Mouse (Mus musculus) T-helper 2 cell (primary cell): ENCODE measurements at regions not wholly inside any gene's neighbourhood (a gene's known extent, or its start where the extent isn't known, plus 50 kb on each side); places are given as distances from the start of the nearest gene placed in this dataset.
"Not testable (repeated sequence)": the region's sequence is repeated elsewhere in the genome, so short reads cannot be mapped to it uniquely, and the experiment has no call there.

Experiments
- in situ Hi-C: fragments of 300-600 bp; cut with MboI, MseI; formaldehyde crosslinking; loops from one replicate; pipeline ENCODE4 v1.15.1; 2025; ENCODE audit warnings: high pct_unique_total_duplicates

- in situ Hi-C loops: no loop called here
Observed at GRCm38 (mm10) chr6:24384193-24384888, 130.5 kb downstream of the Iqub start.

- in situ Hi-C loops: no loop called here
Observed at GRCm38 (mm10) chr6:24379859-24380258, 135.0 kb downstream of the Iqub start.

GRCm38 (mm10) chr6:24376728-24377127, 138.1 kb downstream of the Iqub start:
- in situ Hi-C loops: no loop called here

- in situ Hi-C loops: no loop called here
Observed at GRCm38 (mm10) chr6:24373161-24373560, 141.7 kb downstream of the Iqub start.

GRCm38 (mm10) chr6:24371680-24372079, 143.2 kb downstream of the Iqub start:
- in situ Hi-C loops: no loop called here

GRCm38 (mm10) chr6:24350882-24351281, 164.0 kb downstream of the Iqub start:
- in situ Hi-C loops: no loop called here

- in situ Hi-C loops: no loop called here
Observed at GRCm38 (mm10) chr6:24348481-24349062, 166.3 kb downstream of the Iqub start.

- in situ Hi-C loops: no loop called here
Observed at GRCm38 (mm10) chr6:24347745-24348480, 167.0 kb downstream of the Iqub start.

GRCm38 (mm10) chr6:24342471-24342870, 172.4 kb downstream of the Iqub start:
- in situ Hi-C loops: no loop called here

- in situ Hi-C loops: no loop called here
Observed at GRCm38 (mm10) chr6:24342056-24342455, 172.8 kb downstream of the Iqub start.

GRCm38 (mm10) chr6:24340107-24340506, 172.2 kb upstream of the Slc13a1 start:
- in situ Hi-C loops: not testable (repeated sequence)

GRCm38 (mm10) chr6:24325215-24325614, 157.3 kb upstream of the Slc13a1 start:
- in situ Hi-C loops: no loop called here

GRCm38 (mm10) chr6:24324718-24325117, 156.8 kb upstream of the Slc13a1 start:
- in situ Hi-C loops: no loop called here

GRCm38 (mm10) chr6:24322371-24322770, 154.5 kb upstream of the Slc13a1 start:
- in situ Hi-C loops: no loop called here

GRCm38 (mm10) chr6:24318862-24319261, 151.0 kb upstream of the Slc13a1 start:
- in situ Hi-C loops: no loop called here

GRCm38 (mm10) chr6:24310675-24311074, 142.8 kb upstream of the Slc13a1 start:
- in situ Hi-C loops: no loop called here

- in situ Hi-C loops: no loop called here
Observed at GRCm38 (mm10) chr6:24309810-24310209, 141.9 kb upstream of the Slc13a1 start.

GRCm38 (mm10) chr6:24301681-24302080, 133.8 kb upstream of the Slc13a1 start:
- in situ Hi-C loops: no loop called here

GRCm38 (mm10) chr6:24301146-24301545, 133.3 kb upstream of the Slc13a1 start:
- in situ Hi-C loops: no loop called here

- in situ Hi-C loops: no loop called here
Observed at GRCm38 (mm10) chr6:24298562-24299212, 130.8 kb upstream of the Slc13a1 start.

- in situ Hi-C loops: not testable (repeated sequence)
Observed at GRCm38 (mm10) chr6:24288757-24289156, 120.9 kb upstream of the Slc13a1 start.

GRCm38 (mm10) chr6:24272821-24273220, 104.9 kb upstream of the Slc13a1 start:
- in situ Hi-C loops: no loop called here
